Mouse (Mus musculus): ENCODE data around the gene Inpp4b. TPM values are rescaled to one million over a fixed set of nuclear protein-coding genes. Genes with fewer than 3 reads are reported as not detected.

Gene Inpp4b
- polyA plus RNA-seq, 1 experiment from 2014 or later, result 11.0 TPM

DNA sequence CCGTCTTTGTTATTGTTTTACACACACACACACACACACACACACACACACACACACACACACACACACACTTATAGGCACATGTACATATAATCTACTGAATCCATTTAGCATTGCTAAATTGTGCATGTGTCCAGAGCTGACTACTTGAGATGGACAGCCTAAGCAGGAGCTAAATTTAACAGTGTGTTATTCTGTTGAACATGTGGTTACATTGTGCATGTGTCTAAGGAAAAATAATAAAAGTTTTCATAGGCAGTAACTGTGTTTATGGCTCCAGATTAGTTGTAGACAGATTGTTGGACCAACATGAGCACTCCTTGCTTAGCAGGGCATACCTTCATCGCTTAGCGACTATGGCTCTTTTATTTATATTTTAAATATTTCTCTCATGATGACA, 101.6 kb downstream of the Inpp4b start:
- Histone ChIP-seq H3K36me3 (ENCODE audit: control insufficient read depth, insufficient read depth, low read length) (no peaks in the 10 kb centered on the region), H3K27me3 (ENCODE audit: control insufficient read depth, insufficient read depth, low read depth, low read length) (no peaks in the 10 kb centered on the region), H3K4me2 (ENCODE audit: low read length) (no peak overlapping the region), H3K4me3 (ENCODE audit: low read depth, low read length) (no peak overlapping the region), H3K4me1 (ENCODE audit: control insufficient read depth, insufficient read depth, low read length) (no peaks in the 10 kb centered on the region), H3K27ac (ENCODE audit: low read length) (no peak overlapping the region), H3K9ac (ENCODE audit: low read depth, low read length) (no peak overlapping the region), H3K9me3 (replicated peaks; ENCODE audit: control insufficient read depth, low read length, poor library complexity, severe bottlenecking) (no peaks in the 10 kb centered on the region)
- 91% methylated on average over 3 of the region's 3 CpGs for WGBS
- no peak for ATAC-seq

DNA sequence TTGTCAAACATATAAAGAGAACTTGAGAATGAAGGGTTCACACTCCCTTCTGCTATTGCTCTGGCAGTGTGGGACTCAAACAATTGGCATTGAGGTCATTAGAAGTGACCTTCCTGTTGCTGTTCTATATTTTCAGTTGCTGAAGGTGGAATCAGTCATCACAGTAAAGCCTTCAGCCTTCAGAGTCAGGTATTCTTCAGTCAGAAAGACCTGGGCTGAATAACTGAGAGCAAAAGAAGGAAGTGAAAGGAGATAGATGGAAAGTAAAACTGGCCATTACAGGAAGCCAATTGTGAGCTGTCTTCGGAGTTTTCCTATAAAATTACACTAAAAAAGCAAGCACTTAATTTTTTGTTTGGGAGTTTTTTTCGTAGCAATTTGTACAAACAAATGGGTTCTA, 107.4 kb downstream of the Inpp4b start:
- WGBS, result 79% methylated on average over 2 of the region's 2 CpGs
- no peaks in the 10 kb centered on the region for H3K36me3 ChIP-seq (ENCODE audit: control insufficient read depth, insufficient read depth, low read length)
- no peaks in the 10 kb centered on the region for H3K27me3 ChIP-seq (ENCODE audit: control insufficient read depth, insufficient read depth, low read depth, low read length)
- no peak overlapping the region for H3K4me3 ChIP-seq (ENCODE audit: low read depth, low read length)
- H3K27ac ChIP-seq (ENCODE audit: low read length), result no peak overlapping the region
- no peak for ATAC-seq
- H3K4me1 ChIP-seq (ENCODE audit: control insufficient read depth, insufficient read depth, low read length), result 0 out of 2 replicates have a peak, but pooled peaks cover 2% of the 10 kb centered on the region
- H3K4me2 ChIP-seq (ENCODE audit: low read length), result no peak overlapping the region
- no peaks in the 10 kb centered on the region for H3K9me3 ChIP-seq (replicated peaks; ENCODE audit: control insufficient read depth, low read length, poor library complexity, severe bottlenecking)
- H3K9ac ChIP-seq (ENCODE audit: low read depth, low read length), result no peak overlapping the region

DNA sequence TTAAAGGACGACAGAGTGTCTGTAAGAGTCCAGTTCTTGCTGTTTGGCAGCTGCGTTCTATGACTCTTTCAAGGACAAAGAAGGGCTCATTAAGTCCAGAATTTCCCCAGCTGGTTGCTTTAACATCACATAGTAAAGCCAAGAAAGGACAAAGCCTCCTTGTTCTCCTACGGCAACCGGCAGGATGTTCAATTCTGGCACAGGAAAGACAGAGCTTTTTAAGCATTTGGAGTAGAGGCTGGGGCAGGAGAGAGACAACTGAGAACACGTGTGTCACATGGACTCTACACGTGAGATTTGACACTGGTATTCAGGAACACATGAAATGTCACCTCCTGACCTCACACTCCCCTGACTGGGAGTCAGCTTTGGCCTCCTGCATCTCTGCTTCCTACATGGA, 109.7 kb downstream of the Inpp4b start:
- H3K4me1 ChIP-seq (ENCODE audit: control insufficient read depth, insufficient read depth, low read length), result 0 out of 2 replicates have a peak, but pooled peaks cover 2% of the 10 kb centered on the region
- no peak overlapping the region for H3K27ac ChIP-seq (ENCODE audit: low read length)
- no peak overlapping the region for H3K4me3 ChIP-seq (ENCODE audit: low read depth, low read length)
- no peaks in the 10 kb centered on the region for H3K27me3 ChIP-seq (ENCODE audit: control insufficient read depth, insufficient read depth, low read depth, low read length)
- H3K4me2 ChIP-seq (ENCODE audit: low read length), result no peak overlapping the region
- H3K9ac ChIP-seq (ENCODE audit: low read depth, low read length), result no peak overlapping the region
- peak; percentile 71; the same call in 1 of the 2 replicates for ATAC-seq
- WGBS, result 20% methylated on average over 6 of the region's 6 CpGs
- H3K9me3 ChIP-seq (replicated peaks; ENCODE audit: control insufficient read depth, low read length, poor library complexity, severe bottlenecking), result no peaks in the 10 kb centered on the region
- H3K36me3 ChIP-seq (ENCODE audit: control insufficient read depth, insufficient read depth, low read length), result no peaks in the 10 kb centered on the region

DNA sequence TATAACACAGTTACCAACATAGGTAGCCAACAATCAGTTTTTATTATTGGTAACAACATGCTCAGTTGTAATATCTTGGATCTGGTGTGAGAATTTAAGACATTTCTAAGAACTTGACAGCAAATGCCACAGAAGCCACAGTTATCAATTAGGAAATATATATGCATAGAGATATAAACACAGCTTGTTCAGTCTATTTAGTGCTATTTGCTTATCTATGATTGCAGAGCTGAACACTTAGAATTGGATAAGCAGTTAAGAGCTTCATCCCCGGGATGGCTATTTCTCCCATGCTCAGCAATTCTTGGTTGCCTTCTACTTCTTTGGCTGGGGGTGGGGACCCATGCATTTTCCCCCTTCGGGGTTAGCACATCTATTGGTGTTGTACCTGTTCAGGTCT, 112.5 kb downstream of the Inpp4b start:
- Histone ChIP-seq H3K4me3 (ENCODE audit: low read depth, low read length) (no peak overlapping the region), H3K36me3 (ENCODE audit: control insufficient read depth, insufficient read depth, low read length) (no peaks in the 10 kb centered on the region), H3K9me3 (replicated peaks; ENCODE audit: control insufficient read depth, low read length, poor library complexity, severe bottlenecking) (no peaks in the 10 kb centered on the region), H3K27me3 (ENCODE audit: control insufficient read depth, insufficient read depth, low read depth, low read length) (no peaks in the 10 kb centered on the region), H3K4me2 (ENCODE audit: low read length) (no peak overlapping the region), H3K9ac (ENCODE audit: low read depth, low read length) (no peak overlapping the region), H3K27ac (ENCODE audit: low read length) (no peak overlapping the region), H3K4me1 (ENCODE audit: control insufficient read depth, insufficient read depth, low read length) (0 out of 2 replicates have a peak, but pooled peaks cover 2% of the 10 kb centered on the region)
- no peak for ATAC-seq
- WGBS, result 72% methylated on average over 2 of the region's 2 CpGs

DNA sequence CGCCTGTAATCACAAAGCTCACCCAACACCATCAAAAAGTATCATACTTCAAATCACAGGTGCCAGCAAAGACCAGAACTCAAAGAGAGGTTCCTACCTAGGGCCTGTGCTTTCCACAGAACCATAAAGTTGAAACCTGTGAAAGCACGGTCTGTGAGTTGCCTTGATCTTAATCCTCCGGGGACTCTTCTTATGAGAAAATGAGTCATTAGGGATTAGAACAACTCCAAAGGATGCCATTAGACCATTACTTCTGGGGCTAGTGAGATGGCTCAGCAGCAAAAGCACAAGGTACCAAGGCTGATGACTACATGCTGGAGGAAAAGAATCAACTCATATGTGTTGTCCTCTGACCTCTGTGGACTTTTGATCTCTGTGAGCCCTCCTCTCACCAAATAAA, 121.4 kb downstream of the Inpp4b start:
- Histone ChIP-seq H3K27me3 (ENCODE audit: control insufficient read depth, insufficient read depth, low read depth, low read length) (no peaks in the 10 kb centered on the region), H3K4me3 (ENCODE audit: low read depth, low read length) (no peak overlapping the region), H3K9me3 (replicated peaks; ENCODE audit: control insufficient read depth, low read length, poor library complexity, severe bottlenecking) (no peaks in the 10 kb centered on the region), H3K4me1 (ENCODE audit: control insufficient read depth, insufficient read depth, low read length) (no peaks in the 10 kb centered on the region), H3K4me2 (ENCODE audit: low read length) (no peak overlapping the region), H3K27ac (ENCODE audit: low read length) (no peak overlapping the region), H3K9ac (ENCODE audit: low read depth, low read length) (no peak overlapping the region), H3K36me3 (ENCODE audit: control insufficient read depth, insufficient read depth, low read length) (no peaks in the 10 kb centered on the region)
- no peak for ATAC-seq
- 71% methylated on average over 3 of the region's 3 CpGs for WGBS

DNA sequence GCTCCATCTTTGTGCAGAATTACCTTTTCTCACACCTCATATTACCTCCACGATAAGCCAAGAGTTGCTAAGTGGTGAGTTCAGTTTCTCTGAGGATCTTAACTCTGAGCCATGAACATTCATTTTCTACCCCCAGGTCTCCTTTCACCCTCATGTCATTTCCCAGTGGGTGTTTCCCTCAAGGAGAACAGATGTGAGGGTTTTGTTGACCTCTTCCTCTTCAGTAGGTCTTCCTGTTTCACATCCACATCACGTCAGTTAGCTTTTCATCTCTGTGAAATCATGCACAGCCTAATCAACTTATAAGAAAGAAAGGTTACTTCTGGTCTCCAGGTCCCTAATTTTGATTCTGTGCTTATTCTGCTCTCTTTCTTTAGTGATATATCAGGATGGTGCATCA, 124.4 kb downstream of the Inpp4b start:
- no peaks in the 10 kb centered on the region for H3K9me3 ChIP-seq (replicated peaks; ENCODE audit: control insufficient read depth, low read length, poor library complexity, severe bottlenecking)
- no peaks in the 10 kb centered on the region for H3K4me1 ChIP-seq (ENCODE audit: control insufficient read depth, insufficient read depth, low read length)
- H3K27me3 ChIP-seq (ENCODE audit: control insufficient read depth, insufficient read depth, low read depth, low read length), result no peaks in the 10 kb centered on the region
- H3K9ac ChIP-seq (ENCODE audit: low read depth, low read length), result no peak overlapping the region
- no peak for ATAC-seq
- WGBS, result 74% methylated on average over 2 of the region's 2 CpGs
- H3K4me2 ChIP-seq (ENCODE audit: low read length), result no peak overlapping the region
- H3K36me3 ChIP-seq (ENCODE audit: control insufficient read depth, insufficient read depth, low read length), result no peaks in the 10 kb centered on the region
- no peak overlapping the region for H3K27ac ChIP-seq (ENCODE audit: low read length)
- H3K4me3 ChIP-seq (ENCODE audit: low read depth, low read length), result no peak overlapping the region

DNA sequence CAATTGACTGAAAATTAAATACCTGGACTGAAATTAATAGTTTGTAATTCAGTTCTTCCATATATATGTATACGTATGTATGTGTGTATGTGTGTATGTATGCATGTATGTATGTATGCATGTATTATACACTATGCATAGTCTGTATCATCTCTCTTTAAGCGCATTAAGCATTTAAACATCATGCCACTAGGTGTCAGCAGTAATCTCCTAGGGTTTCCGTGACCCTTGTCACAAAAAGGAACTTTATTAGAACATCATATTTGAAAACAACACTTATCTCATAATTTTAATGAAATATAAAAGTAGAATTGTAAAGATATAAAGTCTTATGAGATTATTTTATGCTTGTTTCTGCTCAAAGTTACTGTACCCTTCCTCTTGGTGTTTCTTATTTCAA, 136.3 kb downstream of the Inpp4b start:
- H3K36me3 ChIP-seq (ENCODE audit: control insufficient read depth, insufficient read depth, low read length), result no peaks in the 10 kb centered on the region
- H3K27ac ChIP-seq (ENCODE audit: low read length), result no peak overlapping the region
- H3K4me1 ChIP-seq (ENCODE audit: control insufficient read depth, insufficient read depth, low read length), result no peaks in the 10 kb centered on the region
- H3K4me2 ChIP-seq (ENCODE audit: low read length), result no peak overlapping the region
- 38% methylated on average over 3 of the region's 3 CpGs for WGBS
- H3K9me3 ChIP-seq (replicated peaks; ENCODE audit: control insufficient read depth, low read length, poor library complexity, severe bottlenecking), result no peaks in the 10 kb centered on the region
- H3K9ac ChIP-seq (ENCODE audit: low read depth, low read length), result no peak overlapping the region
- no peak overlapping the region for H3K4me3 ChIP-seq (ENCODE audit: low read depth, low read length)
- 0 out of 2 replicates have a peak, but pooled peaks have one; percentile 42 for ATAC-seq
- no peaks in the 10 kb centered on the region for H3K27me3 ChIP-seq (ENCODE audit: control insufficient read depth, insufficient read depth, low read depth, low read length)

DNA sequence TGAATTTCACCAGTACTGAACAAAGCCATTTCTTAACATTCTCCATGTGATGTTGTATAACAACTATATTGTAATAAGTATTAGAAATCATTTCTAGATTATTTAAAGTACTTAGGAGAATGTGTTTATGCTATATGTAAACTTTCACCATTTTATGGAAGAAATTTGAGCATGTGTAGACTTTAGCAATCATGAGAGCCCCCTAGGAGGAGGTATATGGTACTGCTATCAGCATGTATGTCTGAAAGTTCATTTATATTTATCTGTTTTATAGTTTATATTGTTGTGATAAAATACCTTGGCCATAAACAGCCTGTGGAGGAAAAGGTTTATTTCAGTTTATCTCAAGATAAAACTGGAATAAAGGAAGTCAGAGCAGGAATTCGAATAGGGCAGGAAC, 141.5 kb downstream of the Inpp4b start:
- no peak overlapping the region for H3K4me3 ChIP-seq (ENCODE audit: low read depth, low read length)
- H3K27ac ChIP-seq (ENCODE audit: low read length), result no peak overlapping the region
- no peaks in the 10 kb centered on the region for H3K4me1 ChIP-seq (ENCODE audit: control insufficient read depth, insufficient read depth, low read length)
- H3K27me3 ChIP-seq (ENCODE audit: control insufficient read depth, insufficient read depth, low read depth, low read length), result no peaks in the 10 kb centered on the region
- no peak for ATAC-seq
- H3K36me3 ChIP-seq (ENCODE audit: control insufficient read depth, insufficient read depth, low read length), result no peaks in the 10 kb centered on the region
- no peak overlapping the region for H3K9ac ChIP-seq (ENCODE audit: low read depth, low read length)
- H3K9me3 ChIP-seq (replicated peaks; ENCODE audit: control insufficient read depth, low read length, poor library complexity, severe bottlenecking), result no peaks in the 10 kb centered on the region
- 81% methylated on average over 1 of the region's 1 CpGs for WGBS
- H3K4me2 ChIP-seq (ENCODE audit: low read length), result no peak overlapping the region

DNA sequence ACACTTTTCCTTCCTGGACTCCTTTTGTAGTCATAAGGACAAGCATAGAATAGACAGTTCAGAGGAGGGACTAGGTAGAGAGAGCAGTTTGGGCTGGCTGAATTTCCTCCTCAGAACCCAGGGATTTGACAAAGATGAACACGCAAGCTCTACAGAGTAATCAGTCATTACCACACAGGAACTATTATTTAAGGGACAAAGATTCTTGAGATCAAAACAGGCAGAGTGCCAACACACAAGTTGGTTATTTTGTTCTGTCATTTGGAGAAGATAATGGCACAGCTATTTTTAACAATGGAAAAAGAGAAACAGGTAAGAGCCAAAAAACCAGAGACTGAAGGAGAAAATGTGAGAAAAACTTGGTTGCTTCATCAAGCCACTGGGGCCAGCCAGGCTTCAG, 143.3 kb downstream of the Inpp4b start:
- Histone ChIP-seq H3K27me3 (ENCODE audit: control insufficient read depth, insufficient read depth, low read depth, low read length) (no peaks in the 10 kb centered on the region), H3K4me2 (ENCODE audit: low read length) (no peak overlapping the region), H3K36me3 (ENCODE audit: control insufficient read depth, insufficient read depth, low read length) (no peaks in the 10 kb centered on the region), H3K4me3 (ENCODE audit: low read depth, low read length) (no peak overlapping the region), H3K4me1 (ENCODE audit: control insufficient read depth, insufficient read depth, low read length) (no peaks in the 10 kb centered on the region), H3K9ac (ENCODE audit: low read depth, low read length) (no peak overlapping the region), H3K27ac (ENCODE audit: low read length) (no peak overlapping the region), H3K9me3 (replicated peaks; ENCODE audit: control insufficient read depth, low read length, poor library complexity, severe bottlenecking) (no peaks in the 10 kb centered on the region)
- 81% methylated on average over 1 of the region's 1 CpGs for WGBS
- no peak for ATAC-seq
